Mouse (Mus musculus) testis, adult 2 months (tissue): ENCODE measurements around the gene Mbtd1. TPM values are rescaled to one million over a fixed set of nuclear protein-coding genes. Genes with fewer than 3 reads are reported as not detected.

ENCODE experiments used
- H3K27ac ChIP-seq: fragments of 200-500 bp; 2 replicates; pipeline ENCODE4 v1.5.1; 2012; ENCODE audit warnings: low read depth, low read length; ENCODE audit not compliant: control insufficient read depth, insufficient read depth
- H3K27me3 ChIP-seq: fragments of 200-500 bp; 2 replicates; pipeline ENCODE4 v1.6.1; 2012; ENCODE audit warnings: mild to moderate bottlenecking, low read length, moderate library complexity; ENCODE audit not compliant: control insufficient read depth, insufficient read depth
- H3K36me3 ChIP-seq: fragments of 200-500 bp; 2 replicates; pipeline ENCODE4 v1.6.1; 2012; ENCODE audit warnings: mild to moderate bottlenecking, low read length; ENCODE audit not compliant: control insufficient read depth, insufficient read depth
- H3K4me1 ChIP-seq: fragments of 200-500 bp; 2 replicates; pipeline ENCODE4 v1.6.1; 2012; ENCODE audit warnings: low read length; ENCODE audit not compliant: control insufficient read depth, insufficient read depth
- H3K4me3 ChIP-seq: fragments of 200-500 bp; 2 replicates; pipeline ENCODE4 v1.5.1; 2012; ENCODE audit warnings: low read depth, mild to moderate bottlenecking, low read length, moderate library complexity, mixed read lengths; ENCODE audit not compliant: control insufficient read depth
- CTCF ChIP-seq: fragments of 200-500 bp; IDR thresholded peaks from 2 replicates; pipeline ENCODE4 v1.5.1; 2012; ENCODE audit warnings: low read depth, mild to moderate bottlenecking, inconsistent platforms, low read length, moderate library complexity; ENCODE audit not compliant: control insufficient read depth, insufficient read depth, insufficient replicate concordance
- POLR2A ChIP-seq: fragments of 200-500 bp; IDR thresholded peaks from 2 replicates; pipeline ENCODE4 v1.6.1; 2012; ENCODE audit warnings: low read depth, mild to moderate bottlenecking, inconsistent platforms, low read length, moderate library complexity; ENCODE audit not compliant: control insufficient read depth
- polyA plus RNA-seq: library from polyadenylated mRNA; depleted of rRNA; stranded (reverse); fragments of >200 nt; gene quantifications from 2 replicates; pipeline ENCODE4 v1.2.3, GENCODE M21; 2012; rRNA removed

Gene Mbtd1
- polyA plus RNA-seq, 1 experiment = 20.4 TPM

- Histone ChIP-seq H3K4me1 (peaks cover 10% of the 10 kb centered on the region), H3K4me3 (no peak overlapping the region), H3K36me3 (no peaks in the 10 kb centered on the region), H3K27me3 (no peaks in the 10 kb centered on the region), H3K27ac (peak overlapping the region; percentile 26; the same call in 1 of the 2 replicates)
- no peak for TF ChIP-seq CTCF
- no peak for TF ChIP-seq POLR2A
Observed at GRCm38 (mm10) chr11:93988328-93989062, 102.8 kb downstream of the Mbtd1 start.

GRCm38 (mm10) chr11:93994531-93994930 is 108.9 kb downstream of the Mbtd1 start:
- Histone ChIP-seq H3K4me3 (peak overlapping the region; percentile 86), H3K27ac (peak overlapping the region; percentile 19; the same call in 1 of the 2 replicates), H3K36me3 (no peaks in the 10 kb centered on the region; the same call in 1 of the 2 replicates), H3K27me3 (no peaks in the 10 kb centered on the region), H3K4me1 (no peaks in the 10 kb centered on the region)
- no peak for TF ChIP-seq POLR2A
- no peak for TF ChIP-seq CTCF

- H3K36me3 ChIP-seq = no peaks in the 10 kb centered on the region; the same call in none of the 2 replicates
- TF ChIP-seq CTCF (no peak), POLR2A (peak; percentile 52; the same call in 1 of the 2 replicates)
- H3K27ac ChIP-seq = peak overlapping the region; percentile 87
- H3K4me1 ChIP-seq = no peaks in the 10 kb centered on the region
- peak overlapping the region; percentile 86 for H3K4me3 ChIP-seq
- no peaks in the 10 kb centered on the region for H3K27me3 ChIP-seq
Observed at GRCm38 (mm10) chr11:93995111-93995719, 109.6 kb downstream of the Mbtd1 start.

- peak within 1 kb of the TSS; percentile 88 for H3K4me3 ChIP-seq
- H3K4me1 ChIP-seq = no peaks in the 10 kb centered on the region
- H3K27me3 ChIP-seq = no peaks in the 10 kb centered on the region
- no peaks in the 10 kb centered on the region; the same call in none of the 2 replicates for H3K36me3 ChIP-seq
- peak; percentile 88 for TF ChIP-seq POLR2A
- TF ChIP-seq CTCF = no peak
- H3K27ac ChIP-seq = peak within 1 kb of the TSS; percentile 93
Observed at GRCm38 (mm10) chr11:93995720-93996305, 110.2 kb downstream of the Mbtd1 start, which contains the start of gene Spag9. Spag9 (plus strand) TSS chr11:93996091.

Other genes with a start within 250 kb of the Mbtd1 start
- gene Utp18, start 86 bp upstream of the Mbtd1 start, polyA plus RNA-seq = 8.9 and 12.8 TPM in 2 replicates
- 52.8 and 55.1 TPM in 2 replicates for gene Nme2, start 70.4 kb downstream of the Mbtd1 start, polyA plus RNA-seq
- gene Gm20390, start 82.4 kb downstream of the Mbtd1 start, polyA plus RNA-seq = 17.1 and 19.8 TPM in 2 replicates
- 51.5 and 54.6 TPM in 2 replicates for gene Nme1, start 82.7 kb downstream of the Mbtd1 start, polyA plus RNA-seq
- gene Spag9, start 110.2 kb downstream of the Mbtd1 start, polyA plus RNA-seq = 17.7 and 18.8 TPM in 2 replicates